Mouse (Mus musculus): ENCODE results near the gene Slc25a33.
"Not testable (repeated sequence)": the region's sequence is repeated elsewhere in the genome, so short reads cannot be mapped to it uniquely, and the experiment has no call there.

Slc25a33 gene

DNA sequence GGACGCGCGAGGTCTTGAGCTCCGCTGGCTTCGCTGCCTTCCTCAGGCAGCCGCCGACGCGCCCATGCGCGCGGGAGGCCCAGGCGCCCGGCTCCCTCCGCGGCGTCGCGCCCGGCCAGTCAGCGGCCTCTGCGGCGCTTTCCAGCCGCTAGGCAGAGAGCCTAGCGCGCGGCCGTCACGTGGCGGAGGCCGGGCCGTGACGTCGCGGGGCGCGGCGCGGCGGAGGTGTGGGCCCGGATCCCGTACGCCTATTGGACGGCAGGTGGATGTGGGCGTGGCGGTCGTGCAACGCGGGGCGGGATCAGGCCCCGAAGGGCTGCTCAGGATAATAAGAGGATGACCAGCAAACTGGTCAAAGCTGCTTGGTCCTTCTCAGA lies at the start of gene Slc25a33:
Gene Slc25a33 (minus strand): TSS at position 184 of the 377 bp plus-strand sequence.
- peak; percentile 98 for DNase-seq

DNA sequence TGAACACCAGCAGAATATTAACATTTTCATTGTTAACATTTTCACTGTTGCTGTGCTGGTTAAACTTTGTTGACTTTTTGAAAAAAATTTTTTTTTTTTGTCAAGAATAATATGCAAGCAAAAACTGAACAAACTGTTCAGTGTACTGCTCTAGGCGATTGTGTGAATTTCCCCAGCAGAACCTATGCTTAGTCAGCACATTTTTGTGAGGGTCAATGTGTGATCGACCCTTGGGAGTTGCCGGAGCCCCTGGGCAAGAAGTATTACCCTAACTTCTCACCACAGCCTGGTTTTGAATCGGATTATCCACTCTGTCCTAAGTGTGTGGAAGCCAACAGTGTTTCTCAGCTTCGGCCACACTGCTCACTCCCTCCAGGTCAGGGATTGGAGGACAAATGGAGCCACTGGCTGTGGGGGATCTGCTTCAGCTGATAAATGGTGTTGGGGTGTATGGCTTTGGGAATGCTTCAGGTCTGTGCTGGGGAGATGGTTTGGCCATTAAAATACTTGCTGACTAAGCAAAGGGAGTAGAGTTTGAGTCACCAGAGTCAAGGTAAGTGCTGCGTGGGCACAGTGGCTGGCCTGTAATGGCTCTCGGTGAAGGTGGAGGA lies 48.6 kb upstream of the Slc25a33 start:
- DNase-seq = no peak

DNA sequence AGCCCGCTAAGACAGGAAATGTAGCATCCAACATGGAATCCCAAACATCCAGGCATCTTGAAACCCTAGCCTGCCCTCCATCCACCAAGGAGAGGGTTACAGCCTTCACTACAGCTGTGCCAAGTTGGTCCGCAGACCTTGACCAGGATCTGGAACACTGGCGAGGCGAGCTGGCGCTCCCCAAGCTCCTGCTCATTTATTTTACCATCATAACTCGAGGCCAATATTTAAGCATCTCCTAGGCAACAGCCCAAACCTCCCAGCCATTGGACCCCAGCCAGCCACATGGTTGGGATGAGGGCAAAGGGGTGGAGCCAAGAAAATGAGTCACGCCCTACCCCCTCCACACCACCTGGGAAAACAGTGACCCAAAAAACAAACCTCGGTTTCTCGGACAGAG lies 48.0 kb upstream of the Slc25a33 start:
- peak; percentile 30 for DNase-seq

DNA sequence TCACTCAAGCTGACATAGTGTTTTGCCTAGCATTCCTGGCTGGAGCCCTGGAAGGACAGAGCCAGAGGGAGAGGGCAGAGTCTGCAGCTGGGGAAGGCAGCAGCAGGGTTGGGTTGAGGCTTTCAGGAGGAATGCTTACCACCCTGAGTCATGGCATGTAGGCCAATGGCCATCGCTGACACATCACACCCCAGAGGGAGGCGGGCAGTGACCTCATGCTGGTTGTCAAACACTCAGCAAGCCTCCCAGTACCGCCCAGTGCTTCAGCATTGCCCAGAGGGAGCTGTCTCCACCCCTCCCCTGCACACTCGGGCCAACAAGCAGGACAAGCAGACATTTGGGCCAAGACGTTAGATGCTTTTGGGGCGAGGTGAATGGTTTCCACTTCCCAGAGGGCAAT lies 46.5 kb upstream of the Slc25a33 start:
- DNase-seq = no peak

DNA sequence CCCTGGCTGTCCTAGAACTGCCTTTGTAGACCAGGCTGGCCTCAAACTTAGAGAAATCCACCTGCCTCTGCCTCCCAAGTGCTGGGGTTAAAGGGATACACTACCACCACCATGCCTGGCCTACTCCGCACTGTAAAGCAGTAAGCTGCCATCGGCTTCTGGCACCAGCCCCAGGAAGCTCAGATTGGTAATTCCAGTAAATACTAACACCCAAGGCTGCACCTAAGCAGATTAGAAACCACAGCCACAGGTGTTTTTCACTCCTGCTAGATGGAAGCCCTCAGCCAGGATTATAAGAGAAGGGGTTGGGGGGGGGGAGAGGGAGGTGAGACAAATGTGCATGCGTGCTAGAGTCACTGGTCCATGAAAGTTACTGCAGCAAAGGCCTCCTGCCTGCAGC lies 45.1 kb upstream of the Slc25a33 start:
- no peak for DNase-seq

DNA sequence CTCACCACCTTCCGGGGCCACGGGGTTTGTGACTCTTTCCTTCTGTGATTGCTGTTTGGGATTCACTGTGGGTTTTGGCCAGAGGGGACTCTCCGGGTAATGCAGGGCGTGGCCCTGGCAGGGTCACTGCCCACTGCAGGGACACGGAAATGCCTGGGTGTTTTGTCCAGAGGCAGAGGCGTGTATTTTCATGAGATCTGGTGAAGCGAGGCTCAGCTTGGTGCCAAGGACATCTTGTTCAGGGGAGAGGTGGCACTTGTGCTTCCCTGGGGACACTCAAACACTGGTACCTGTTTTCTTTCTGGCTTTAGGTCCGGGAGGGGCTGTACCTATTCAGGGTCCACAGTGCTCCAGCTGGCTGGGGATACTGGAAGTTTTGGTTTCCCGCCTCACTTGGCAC lies 42.5 kb upstream of the Slc25a33 start:
- DNase-seq = no peak

DNA sequence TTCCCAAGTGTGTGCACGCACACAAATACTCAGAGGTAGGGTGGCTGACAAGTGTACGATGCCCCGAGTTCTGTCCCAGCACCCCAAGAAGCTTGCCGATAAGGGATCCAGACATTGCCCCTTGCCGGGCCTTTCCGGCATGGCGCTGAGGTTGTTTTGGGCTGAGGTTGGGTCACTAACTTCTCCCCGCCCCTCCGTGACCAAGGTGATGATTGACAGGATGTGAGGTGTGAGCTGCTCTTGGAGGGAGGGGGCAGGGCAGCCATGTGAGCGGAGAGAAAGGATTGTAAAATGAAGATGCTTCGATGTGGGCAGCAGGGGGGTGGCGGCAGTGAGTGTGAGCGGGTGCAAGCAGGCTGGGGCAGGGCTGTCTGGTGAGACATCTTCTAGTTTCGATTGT lies 41.5 kb upstream of the Slc25a33 start:
- no peak for DNase-seq

DNA sequence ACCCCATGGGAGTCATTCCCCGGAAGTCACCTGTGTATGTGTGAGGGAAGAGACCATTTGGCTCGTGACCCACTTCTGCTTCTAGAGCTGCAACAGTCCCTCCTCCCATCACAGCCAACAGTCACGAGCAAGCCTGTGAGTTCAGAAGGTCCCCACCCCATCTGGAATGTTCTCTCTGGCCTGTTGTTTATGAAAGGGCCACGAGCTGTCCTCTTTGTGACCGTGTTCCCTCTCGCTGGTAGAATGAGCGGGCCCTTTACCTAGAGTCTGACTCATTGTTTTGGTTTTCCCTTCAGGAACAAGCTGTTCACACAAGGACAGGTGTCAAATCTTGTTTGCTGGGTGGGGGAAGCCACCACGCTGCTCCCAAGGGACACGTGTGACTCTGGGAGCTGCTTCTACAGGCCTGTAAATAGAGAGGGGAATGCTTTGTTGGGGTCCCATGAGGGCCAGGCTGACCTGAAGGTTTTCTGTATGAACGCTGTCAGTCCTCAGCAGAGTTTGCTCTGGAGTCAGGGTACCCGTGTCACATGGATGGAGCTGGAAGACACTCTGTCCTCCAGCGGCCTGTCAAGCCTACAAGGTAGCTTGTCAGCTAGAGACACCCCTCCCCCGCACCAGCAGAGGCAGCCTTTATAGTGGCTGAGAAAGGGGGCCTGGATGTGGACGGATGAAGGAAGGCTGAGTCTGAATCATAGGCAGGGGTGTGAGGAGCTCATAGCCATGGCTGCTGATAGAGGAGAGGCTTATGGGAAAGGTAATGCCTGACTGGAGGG lies 39.5 kb upstream of the Slc25a33 start:
- DNase-seq = no peak

DNA sequence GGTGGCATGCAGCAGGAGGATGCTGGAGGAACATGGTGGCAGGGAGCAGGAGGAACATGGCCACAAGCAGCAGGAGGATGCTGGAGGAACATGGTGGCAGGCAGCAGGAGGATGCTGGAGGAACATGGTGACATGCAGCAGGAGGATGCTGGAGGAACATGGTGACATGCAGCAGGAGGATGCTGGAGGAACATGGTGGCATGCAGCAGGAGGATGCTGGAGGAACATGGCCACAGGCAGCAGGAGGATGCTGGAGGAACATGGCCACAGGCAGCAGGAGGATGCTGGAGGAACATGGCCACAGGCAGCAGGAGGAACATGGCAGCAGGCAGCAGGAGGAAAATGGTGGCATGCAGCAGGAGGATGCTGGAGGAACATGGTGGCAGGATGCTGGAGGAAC lies 36.3 kb upstream of the Slc25a33 start:
- DNase-seq = not testable (repeated sequence)

DNA sequence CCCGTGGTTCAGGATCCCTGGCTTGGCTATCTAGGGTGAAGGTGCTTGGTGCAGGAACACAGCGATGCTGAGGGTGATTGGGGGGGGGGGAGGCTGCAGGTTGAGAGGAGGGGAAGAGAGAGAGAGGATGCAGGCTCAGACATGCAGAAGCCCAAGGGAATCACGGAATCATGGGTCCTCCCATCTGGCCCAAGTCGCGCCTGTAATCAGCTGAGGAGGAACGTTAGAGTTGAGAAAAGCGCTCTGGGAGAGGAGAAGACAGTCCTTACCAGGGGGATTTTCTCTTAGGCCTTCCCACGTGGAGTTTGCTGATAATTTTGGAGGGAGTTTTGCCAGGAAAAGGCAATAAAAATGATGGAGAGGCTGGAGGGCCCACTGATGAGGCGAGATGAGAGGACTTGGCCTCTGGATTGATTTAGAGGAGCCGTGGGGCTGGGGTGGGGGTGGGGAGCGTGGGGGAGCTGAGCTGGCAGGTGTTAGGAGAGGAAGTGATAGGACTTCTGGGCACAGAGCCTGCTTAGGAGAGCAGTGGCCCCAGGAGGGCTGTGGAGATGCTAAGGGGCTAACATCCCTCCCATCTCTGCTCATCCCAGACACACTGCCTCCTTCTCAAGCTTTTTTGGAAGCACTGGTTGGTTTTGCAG lies 34.6 kb upstream of the Slc25a33 start:
- DNase-seq = no peak

DNA sequence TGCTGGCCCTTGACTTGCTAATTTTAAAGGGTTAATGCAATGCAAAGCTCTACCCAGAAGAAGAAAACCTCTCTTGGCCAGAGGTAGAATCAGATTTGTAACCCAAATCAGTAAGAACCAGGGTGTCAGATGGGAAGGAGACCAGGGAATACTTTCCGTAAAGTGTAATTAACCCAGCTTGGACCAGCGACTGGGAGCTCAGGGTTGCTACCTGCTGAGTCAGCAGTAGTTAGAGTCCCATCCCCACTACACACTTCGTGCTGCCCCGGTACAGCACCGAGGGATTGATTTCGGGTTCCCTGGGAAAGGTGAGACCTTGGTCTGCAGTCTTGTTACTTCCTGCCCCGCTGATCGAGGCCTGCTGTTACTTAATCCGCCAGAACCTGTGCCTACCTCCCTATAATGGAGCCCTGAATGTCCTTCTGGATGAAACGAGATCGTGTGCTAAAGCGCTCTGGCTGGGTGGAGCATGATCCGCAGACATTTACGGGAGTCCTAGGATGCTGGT lies 34.0 kb upstream of the Slc25a33 start:
- no peak for DNase-seq

DNA sequence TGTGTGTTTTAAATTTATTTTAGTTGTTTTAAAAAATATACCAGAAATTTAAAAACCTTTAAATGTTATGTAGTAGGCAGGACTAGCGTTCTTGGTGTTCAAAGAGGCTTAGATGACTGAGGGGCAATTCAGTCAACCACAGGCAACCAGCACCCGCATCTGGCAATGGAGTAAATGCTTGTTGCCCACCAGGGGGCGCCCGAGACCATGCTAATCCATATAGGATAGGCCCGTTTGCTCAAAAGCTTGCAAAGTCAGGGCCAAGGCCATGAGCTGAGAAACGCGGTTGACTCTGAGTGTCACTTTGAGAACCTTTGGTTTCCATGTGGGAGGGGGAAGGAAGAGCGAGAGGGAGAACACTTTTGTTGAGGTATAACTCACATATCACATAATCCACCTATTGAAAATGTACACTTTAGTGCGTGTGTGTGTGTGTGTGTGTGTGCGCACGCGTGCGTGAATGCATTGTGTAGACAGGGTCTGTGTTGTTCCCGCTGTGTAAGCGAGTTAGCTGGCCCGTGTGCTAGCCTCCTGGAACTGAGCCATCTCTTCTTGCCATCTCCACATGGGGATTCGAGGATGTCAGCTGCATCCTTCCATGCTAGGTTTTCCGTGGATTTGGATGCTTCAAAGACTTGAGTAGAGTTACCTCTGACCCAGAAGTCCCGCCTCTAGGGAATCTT lies 32.8 kb upstream of the Slc25a33 start:
- DNase-seq = peak; percentile 87

DNA sequence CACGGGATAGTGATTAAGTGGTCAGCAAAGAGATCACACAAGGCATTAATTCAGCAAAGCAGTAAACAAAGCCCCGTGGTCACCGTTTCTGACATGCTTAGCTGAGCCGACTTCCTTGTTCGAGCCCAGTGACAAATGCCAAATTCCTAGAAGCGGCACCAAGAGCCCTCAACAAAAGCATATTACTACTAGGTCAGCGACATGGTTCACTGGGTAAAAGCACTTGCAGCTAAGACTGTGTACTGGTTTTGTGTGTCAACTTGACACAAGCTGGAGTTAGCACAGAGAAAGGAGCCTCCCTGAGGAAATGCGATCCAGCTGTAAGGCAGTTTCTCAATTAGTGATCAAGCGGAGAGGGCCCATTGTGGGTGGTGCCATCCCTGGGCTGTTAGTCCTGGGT lies 28.2 kb upstream of the Slc25a33 start:
- no peak for DNase-seq

DNA sequence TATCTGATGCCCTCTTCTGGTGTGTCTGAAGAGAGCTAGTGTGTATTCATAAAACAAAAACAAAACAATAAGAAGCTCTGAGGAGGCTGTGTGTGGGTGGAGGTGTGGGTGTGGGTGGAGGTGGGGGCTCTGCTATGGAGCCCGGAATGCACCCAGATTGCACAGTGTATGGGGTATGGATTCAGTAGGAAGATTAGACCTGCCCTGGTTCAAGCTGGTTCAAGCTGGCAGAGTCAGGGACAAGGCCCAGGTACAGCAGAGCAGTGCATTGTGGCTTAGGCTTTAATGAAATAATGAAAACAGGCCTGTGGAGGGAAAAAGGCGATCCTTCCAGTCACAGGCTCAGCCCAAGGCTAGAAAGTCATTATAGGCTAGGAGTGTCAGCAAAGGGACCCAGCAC lies 26.5 kb upstream of the Slc25a33 start:
- DNase-seq = no peak

DNA sequence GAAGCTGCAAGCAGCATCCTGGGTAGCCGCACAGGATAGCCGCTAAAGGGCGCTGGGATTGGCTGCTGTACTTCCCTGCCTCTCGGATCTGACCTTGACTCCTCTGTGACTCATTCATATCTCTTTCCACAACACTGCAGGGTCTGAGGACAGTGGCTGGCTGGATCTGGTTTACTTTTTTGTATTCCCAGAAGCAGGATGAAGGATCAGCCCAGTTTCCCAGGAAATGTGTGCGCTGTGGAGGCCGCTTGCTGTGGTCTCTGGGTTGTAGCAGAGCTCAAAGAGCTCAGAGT lies 26.0 kb upstream of the Slc25a33 start:
- DNase-seq = no peak

DNA sequence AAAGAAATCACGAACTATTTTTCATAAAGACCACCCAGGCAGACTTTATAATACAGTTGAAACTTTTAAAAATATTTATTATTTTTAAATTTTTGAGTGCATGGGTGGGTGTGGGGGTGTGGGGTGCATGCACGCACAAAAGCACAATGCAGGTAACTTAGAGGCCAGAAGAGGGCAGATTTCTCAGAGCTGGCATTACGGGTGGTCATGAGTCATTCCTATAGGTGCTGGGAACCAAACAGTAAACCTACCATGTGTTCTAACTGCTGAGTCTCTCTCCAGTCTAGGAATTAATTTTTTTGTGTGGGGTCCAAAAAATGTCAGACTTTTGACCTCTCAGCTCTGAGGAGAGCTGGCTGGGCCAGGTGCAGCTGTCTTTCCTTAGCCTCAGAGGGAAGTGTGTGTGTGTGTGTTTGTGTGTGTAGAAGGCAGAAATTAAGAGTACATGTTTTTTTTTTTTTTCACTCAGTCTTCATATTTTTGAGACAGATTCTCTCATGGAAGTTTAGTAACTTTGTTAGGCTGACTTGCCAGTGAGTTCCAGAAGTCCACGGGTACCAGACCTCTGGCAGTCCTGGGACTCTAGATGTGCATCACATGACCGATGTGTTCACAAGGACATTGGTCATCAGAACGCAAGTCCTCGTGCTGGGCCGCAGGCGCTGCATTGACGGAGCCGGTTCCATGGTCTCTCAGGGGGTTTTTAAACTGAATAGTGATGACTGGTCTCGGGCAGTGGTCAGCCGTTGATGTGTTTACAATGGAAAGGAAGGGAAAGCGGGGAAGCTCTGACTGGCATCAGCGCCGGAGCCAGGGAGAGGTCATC lies 25.5 kb upstream of the Slc25a33 start:
- DNase-seq = no peak

DNA sequence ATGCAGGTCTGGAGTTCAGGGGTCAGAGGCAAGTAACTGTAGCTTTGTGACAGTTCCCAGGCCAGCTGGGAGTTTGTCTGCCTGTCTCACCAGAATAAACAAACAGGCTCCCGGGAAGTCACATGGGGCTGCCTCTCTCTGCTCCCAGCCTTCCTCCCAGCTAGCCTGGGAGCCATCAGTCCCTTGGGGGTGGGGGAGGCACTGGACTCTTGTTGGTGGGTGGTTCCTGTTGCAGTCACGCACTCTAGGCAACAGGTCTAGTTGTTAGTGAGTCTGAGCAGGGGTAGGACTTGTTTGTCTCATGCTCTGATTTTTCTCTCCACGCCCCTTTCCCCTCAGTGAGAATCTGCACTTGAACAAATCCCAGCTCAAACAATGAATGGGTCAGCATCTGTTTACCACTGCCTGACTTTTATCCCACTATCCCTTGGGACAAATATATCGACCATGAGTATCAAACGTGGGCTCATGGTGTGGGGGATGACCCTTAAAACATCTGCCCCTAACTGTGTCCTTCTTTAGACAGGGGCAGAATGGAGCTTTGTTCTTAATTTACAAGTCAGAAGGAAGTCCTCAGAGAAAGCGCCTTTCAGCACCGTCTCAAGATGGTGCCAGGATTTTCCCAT lies 24.7 kb upstream of the Slc25a33 start:
- no peak for DNase-seq

DNA sequence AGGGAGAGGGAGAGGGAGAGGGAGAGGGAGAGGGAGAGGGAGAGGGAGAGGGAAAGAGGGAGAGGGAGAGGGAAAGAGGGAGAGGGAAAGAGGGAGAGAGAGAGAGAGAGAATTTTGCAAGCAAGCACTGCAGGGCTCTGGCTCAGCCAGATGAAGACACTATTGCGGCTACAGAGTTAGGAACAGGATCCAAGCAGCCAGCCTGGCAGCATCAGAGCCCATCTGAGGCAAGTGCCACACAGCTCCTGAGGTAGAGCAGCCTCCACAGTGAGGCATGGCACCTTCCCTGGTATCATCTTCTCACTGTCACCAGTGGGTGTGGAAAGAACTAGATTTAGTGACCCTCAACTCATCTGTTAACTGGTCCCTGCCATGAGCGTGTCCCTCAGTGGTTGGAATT lies 24.0 kb upstream of the Slc25a33 start:
- DNase-seq = no peak

DNA sequence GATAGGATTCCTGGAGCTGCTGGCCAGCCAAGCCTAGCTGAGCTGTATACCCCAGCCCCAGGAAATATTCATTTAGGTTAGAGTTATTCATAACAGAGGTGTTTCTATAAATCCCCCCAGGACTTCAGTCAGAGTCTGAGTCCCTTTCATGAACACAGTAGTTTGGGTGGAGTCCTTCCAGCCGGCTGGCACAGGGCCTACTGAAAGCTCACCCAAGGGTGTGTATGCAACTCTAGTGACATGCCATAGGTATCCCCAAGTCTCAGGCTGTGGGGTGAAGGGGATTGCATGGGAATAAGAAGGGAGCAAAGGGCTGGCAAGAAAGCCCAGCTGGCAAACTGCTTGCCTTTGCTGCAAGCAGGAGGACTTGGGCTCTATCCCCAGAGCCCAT lies 23.1 kb upstream of the Slc25a33 start:
- DNase-seq = no peak

DNA sequence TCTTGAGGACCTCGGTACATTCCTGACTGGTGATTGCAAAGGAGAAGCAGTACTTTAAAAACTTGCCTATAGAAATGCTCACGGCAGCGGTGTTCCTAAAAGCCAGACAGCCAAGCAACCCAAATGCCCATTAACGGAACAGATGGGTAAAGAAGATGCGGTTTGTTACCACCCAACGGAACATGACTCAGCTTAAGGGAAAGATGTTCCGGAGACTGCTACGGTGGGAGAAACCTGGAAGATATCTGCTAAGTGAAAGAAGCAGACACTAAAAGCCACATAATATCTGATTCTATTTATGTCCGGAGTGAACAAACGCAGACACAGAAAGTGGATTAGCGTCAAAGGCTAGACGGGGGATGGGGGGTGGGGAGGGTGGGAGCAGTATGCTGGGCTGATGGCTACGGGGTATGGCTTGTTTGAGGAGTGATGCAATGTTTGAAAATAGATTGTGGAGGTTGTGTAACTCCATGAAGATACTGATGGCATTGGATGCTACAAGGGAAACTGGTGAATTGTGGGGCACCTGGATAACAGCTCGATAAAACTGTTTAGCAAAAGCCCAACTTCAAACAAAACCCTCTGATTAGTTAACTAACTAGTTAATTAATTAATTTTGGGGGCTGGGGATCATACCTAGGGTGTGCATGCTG lies 22.6 kb upstream of the Slc25a33 start:
- DNase-seq = no peak

DNA sequence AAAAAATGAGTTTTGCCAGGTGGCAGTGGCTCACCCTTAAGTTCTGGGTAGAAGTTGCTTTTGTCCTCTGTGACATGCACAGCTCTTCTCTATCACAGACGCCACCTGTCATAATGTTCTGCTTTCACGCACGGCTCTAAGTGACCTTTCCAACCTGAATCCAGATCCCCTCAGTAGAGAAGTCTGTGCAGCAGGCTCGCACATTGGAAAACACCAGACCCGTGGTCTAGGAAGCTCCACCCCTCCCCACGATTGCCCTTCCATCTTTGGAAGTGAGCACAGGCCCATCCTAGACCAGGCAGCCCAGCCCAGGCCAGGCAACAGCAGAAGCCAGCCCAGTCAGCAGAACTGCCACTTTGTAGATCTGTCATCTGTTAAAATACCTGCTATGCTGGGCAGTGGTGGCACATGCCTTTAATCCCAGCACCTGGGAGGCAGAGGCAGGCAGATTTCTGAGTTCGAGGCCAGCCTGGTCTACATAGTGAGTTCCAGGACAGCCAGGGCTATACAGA lies 20.9 kb upstream of the Slc25a33 start:
- no peak for DNase-seq

DNA sequence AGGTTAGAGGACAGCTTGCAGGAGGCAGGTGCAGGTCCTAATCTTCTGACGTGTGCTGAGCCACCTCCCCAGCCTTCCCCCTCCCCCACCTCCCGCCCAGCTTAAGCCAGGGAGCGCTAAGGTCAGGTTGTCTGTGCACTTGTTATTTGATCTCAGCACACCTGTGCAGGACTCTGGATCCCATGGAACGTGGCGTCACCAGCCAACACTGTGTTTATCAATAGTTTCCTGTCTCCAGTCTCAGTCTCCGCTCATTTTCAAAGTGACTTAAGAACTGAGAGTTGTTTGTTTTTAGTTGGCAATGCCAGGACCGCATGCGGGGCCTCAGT lies 19.9 kb upstream of the Slc25a33 start:
- DNase-seq = no peak

All from cerebellum, adult 11 months (tissue).